Mouse (Mus musculus): Measurements from ENCODE around the gene Mettl6. TPM values are rescaled to one million over a fixed set of nuclear protein-coding genes. Genes with fewer than 3 reads are reported as not detected.
A peak's percentile ranks its signal among the peaks of the same experiment; 100 is the strongest.

Gene Mettl6
- total RNA-seq, 1 experiment: 37.0 TPM

DNA sequence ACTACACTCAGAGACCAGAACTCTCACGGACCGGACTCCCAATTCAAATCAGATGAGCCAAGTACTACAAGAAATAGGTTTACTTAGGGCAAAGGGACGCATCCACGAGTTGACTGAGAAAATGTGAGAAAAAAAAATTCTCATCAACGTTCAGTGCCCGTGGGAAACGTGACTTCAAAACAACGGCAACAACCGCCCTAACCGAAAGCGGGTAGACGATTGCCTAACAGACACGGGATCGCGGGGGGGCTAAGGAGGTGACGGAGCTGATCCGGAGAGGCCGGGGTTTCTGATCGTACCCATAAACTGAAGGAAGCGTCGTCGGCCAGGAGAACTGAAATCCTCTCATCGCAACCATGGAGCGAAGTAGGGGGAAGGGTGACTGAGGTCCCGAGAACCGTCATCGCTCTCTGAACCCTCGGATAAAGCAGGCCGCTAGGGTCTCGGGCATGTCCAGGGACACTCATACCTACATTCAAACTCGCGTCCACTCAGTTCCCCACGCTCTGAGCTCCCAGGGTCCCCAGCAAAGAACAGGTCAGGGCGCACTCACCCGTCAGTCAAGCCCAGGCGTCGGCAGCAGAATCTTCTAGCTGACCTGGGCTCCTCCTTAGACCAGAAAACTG, 378 bp downstream of the Mettl6 start, which contains the start of gene Eaf1:
Gene Eaf1 (plus strand): TSS at position 51 of the 626 bp plus-strand sequence.
- peak within 1 kb of the TSS; percentile 97 for H3K9ac ChIP-seq (ENCODE audit: insufficient read depth, low read depth, low read length, poor library complexity, severe bottlenecking)
- H3K4me3 ChIP-seq (ENCODE audit: insufficient read depth in 1 of 2, low read depth in 1 of 2, low read length in 2 of 2, poor library complexity in 1 of 2, severe bottlenecking in 1 of 2): peak within 1 kb of the TSS; percentile 97 to 99
- H3K9me3 ChIP-seq (ENCODE audit: control insufficient read depth, insufficient read depth, low read depth, low read length): no peaks in the 10 kb centered on the region
- DNase-seq (ENCODE audit: low read depth, low spot score): no peak
- H3K36me3 ChIP-seq (ENCODE audit: control insufficient read depth, insufficient read depth, low read length, poor library complexity, severe bottlenecking): peaks cover 13% of the 10 kb centered on the region
- in situ Hi-C loops (cut with MboI; ENCODE audit: low sequenced_read_pairs in 2 of 2, unreplicated experiment in 2 of 2): no loop called here
- peak within 1 kb of the TSS; percentile 45 for H3K27ac ChIP-seq (ENCODE audit: insufficient read depth, low read depth, low read length, poor library complexity, severe bottlenecking)
- TF ChIP-seq CHD2 (IDR thresholded peaks at IDR 0.05; ENCODE audit: low read depth, low read length): no peak
- TF ChIP-seq MAFK (IDR thresholded peaks at IDR 0.05; ENCODE audit: insufficient read depth, low read depth, low read length): no peak
- no peak for TF ChIP-seq HCFC1 (IDR thresholded peaks at IDR 0.05; ENCODE audit: borderline replicate concordance, insufficient read depth, low read length)
- TF ChIP-seq ZC3H11A (IDR thresholded peaks at IDR 0.05; ENCODE audit: borderline replicate concordance, low read depth, low read length): no peak
- TF ChIP-seq ZNF384 (IDR thresholded peaks at IDR 0.05; ENCODE audit: low read depth, low read length): no peak
- H3K4me1 ChIP-seq (ENCODE audit: control insufficient read depth in 2 of 2, insufficient read depth in 2 of 2, low read length in 2 of 2, poor library complexity in 1 of 2): peaks cover 2 to 12% of the 10 kb centered on the region in 2 experiments; a peak in 2 of 4 replicates

DNA sequence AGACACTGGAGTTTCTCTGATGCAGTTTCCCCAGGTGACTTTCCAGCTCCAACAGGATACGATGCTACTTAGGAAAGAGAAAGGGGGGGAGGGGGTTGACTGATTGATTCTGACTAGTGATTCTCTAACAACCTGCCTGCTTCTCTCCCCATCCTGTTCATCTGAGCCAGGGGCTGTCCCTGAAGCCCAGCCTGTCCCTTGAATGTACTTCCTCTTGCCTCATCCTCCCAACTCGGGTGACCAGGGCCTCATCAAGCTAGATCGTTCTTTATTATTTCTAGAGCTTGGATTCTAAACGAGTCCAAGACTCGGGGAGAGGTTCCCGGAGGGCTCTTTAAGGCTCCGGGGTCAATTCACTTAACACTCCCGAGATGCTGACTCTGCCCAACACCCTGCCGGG, 939 bp downstream of the Mettl6 start:
- DNase-seq (ENCODE audit: low read depth, low spot score): no peak
- peak overlapping the region; percentile 92 for H3K9ac ChIP-seq (ENCODE audit: insufficient read depth, low read depth, low read length, poor library complexity, severe bottlenecking)
- in situ Hi-C loops (cut with MboI; ENCODE audit: low sequenced_read_pairs in 2 of 2, unreplicated experiment in 2 of 2): no loop called here
- TF ChIP-seq MAFK (IDR thresholded peaks at IDR 0.05; ENCODE audit: insufficient read depth, low read depth, low read length): no peak
- no peak for TF ChIP-seq CHD2 (IDR thresholded peaks at IDR 0.05; ENCODE audit: low read depth, low read length)
- TF ChIP-seq HCFC1 (IDR thresholded peaks at IDR 0.05; ENCODE audit: borderline replicate concordance, insufficient read depth, low read length): no peak
- TF ChIP-seq ZC3H11A (IDR thresholded peaks at IDR 0.05; ENCODE audit: borderline replicate concordance, low read depth, low read length): no peak
- TF ChIP-seq ZNF384 (IDR thresholded peaks at IDR 0.05; ENCODE audit: low read depth, low read length): no peak
- H3K27ac ChIP-seq (ENCODE audit: insufficient read depth, low read depth, low read length, poor library complexity, severe bottlenecking): no peak overlapping the region
- no peaks in the 10 kb centered on the region for H3K9me3 ChIP-seq (ENCODE audit: control insufficient read depth, insufficient read depth, low read depth, low read length)
- peaks cover 17% of the 10 kb centered on the region for H3K36me3 ChIP-seq (ENCODE audit: control insufficient read depth, insufficient read depth, low read length, poor library complexity, severe bottlenecking)
- peaks cover 2 to 12% of the 10 kb centered on the region in 2 experiments; a peak in 1 of 4 replicates for H3K4me1 ChIP-seq (ENCODE audit: control insufficient read depth in 2 of 2, insufficient read depth in 2 of 2, low read length in 2 of 2, poor library complexity in 1 of 2)
- H3K4me3 ChIP-seq (ENCODE audit: insufficient read depth in 1 of 2, low read depth in 1 of 2, low read length in 2 of 2, poor library complexity in 1 of 2, severe bottlenecking in 1 of 2): peak overlapping the region; percentile 97 to 99

DNA sequence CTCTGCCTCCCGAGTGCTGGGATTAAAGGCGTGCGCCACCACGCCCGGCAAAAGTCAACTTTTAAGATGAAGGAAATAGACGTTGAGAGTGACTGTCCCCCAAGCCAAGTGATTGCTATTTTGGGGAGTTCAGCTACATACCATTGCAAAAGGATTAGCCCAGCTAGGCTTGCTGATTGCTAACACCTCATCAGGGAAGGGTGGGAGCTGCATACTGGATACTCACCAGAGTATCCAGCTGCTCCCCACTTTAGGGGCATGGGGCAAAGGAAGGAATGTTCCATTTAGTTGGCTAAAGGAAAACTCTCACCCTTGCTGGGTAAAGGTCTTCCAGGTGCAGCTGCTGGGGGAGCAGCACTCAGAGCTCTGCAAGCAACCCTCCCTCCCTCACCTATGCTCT, 6.8 kb downstream of the Mettl6 start:
- TF ChIP-seq CHD2 (IDR thresholded peaks at IDR 0.05; ENCODE audit: low read depth, low read length) (no peak), ZNF384 (IDR thresholded peaks at IDR 0.05; ENCODE audit: low read depth, low read length) (no peak), HCFC1 (IDR thresholded peaks at IDR 0.05; ENCODE audit: borderline replicate concordance, insufficient read depth, low read length) (no peak), MAFK (IDR thresholded peaks at IDR 0.05; ENCODE audit: insufficient read depth, low read depth, low read length) (no peak), ZC3H11A (IDR thresholded peaks at IDR 0.05; ENCODE audit: borderline replicate concordance, low read depth, low read length) (no peak)
- Histone ChIP-seq H3K27ac (ENCODE audit: insufficient read depth, low read depth, low read length, poor library complexity, severe bottlenecking) (no peak overlapping the region), H3K4me3 (ENCODE audit: insufficient read depth in 1 of 2, low read depth in 1 of 2, low read length in 2 of 2, poor library complexity in 1 of 2, severe bottlenecking in 1 of 2) (no peak overlapping the region), H3K9me3 (ENCODE audit: control insufficient read depth, insufficient read depth, low read depth, low read length) (no peaks in the 10 kb centered on the region), H3K9ac (ENCODE audit: insufficient read depth, low read depth, low read length, poor library complexity, severe bottlenecking) (no peak overlapping the region), H3K4me1 (ENCODE audit: control insufficient read depth in 2 of 2, insufficient read depth in 2 of 2, low read length in 2 of 2, poor library complexity in 1 of 2) (peaks cover 0 to 2% of the 10 kb centered on the region in 2 experiments; a peak in 1 of 4 replicates), H3K36me3 (ENCODE audit: control insufficient read depth, insufficient read depth, low read length, poor library complexity, severe bottlenecking) (peaks cover 47% of the 10 kb centered on the region)
- DNase-seq (ENCODE audit: low read depth, low spot score): no peak
- in situ Hi-C loops (cut with MboI; ENCODE audit: low sequenced_read_pairs in 2 of 2, unreplicated experiment in 2 of 2): no loop called here

DNA sequence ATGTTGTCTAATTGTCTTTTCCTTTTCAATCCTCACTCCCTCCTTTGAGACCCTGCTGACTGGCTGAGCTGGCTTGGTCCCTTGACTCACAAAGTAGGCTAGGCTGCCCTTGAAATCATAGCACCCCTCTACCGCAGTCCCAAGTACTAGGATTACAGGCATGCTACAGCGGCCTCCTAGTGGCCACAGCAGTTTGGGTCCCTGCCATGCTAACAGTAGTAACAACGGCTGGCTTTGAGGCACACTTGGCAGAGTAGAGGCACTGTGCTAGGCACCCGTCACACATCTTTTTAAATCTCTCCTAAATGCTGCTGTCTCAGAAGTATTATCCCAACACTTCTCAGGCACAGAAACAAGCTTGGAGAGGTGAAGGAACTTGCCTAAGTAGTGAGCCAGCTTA, 8.4 kb downstream of the Mettl6 start:
- TF ChIP-seq ZNF384 (IDR thresholded peaks at IDR 0.05; ENCODE audit: low read depth, low read length) (no peak), MAFK (IDR thresholded peaks at IDR 0.05; ENCODE audit: insufficient read depth, low read depth, low read length) (no peak), ZC3H11A (IDR thresholded peaks at IDR 0.05; ENCODE audit: borderline replicate concordance, low read depth, low read length) (no peak)
- in situ Hi-C loops (cut with MboI; ENCODE audit: low sequenced_read_pairs in 2 of 2, unreplicated experiment in 2 of 2): no loop called here
- Histone ChIP-seq H3K4me1 (ENCODE audit: control insufficient read depth in 2 of 2, insufficient read depth in 2 of 2, low read length in 2 of 2, poor library complexity in 1 of 2) (peaks cover 0 to 2% of the 10 kb centered on the region in 2 experiments; a peak in 1 of 4 replicates), H3K9me3 (ENCODE audit: control insufficient read depth, insufficient read depth, low read depth, low read length) (no peaks in the 10 kb centered on the region), H3K27ac (ENCODE audit: insufficient read depth, low read depth, low read length, poor library complexity, severe bottlenecking) (no peak overlapping the region), H3K36me3 (ENCODE audit: control insufficient read depth, insufficient read depth, low read length, poor library complexity, severe bottlenecking) (peaks cover 51% of the 10 kb centered on the region), H3K9ac (ENCODE audit: insufficient read depth, low read depth, low read length, poor library complexity, severe bottlenecking) (no peak overlapping the region), H3K4me3 (ENCODE audit: insufficient read depth in 1 of 2, low read depth in 1 of 2, low read length in 2 of 2, poor library complexity in 1 of 2, severe bottlenecking in 1 of 2) (no peak overlapping the region)
- no peak for DNase-seq (ENCODE audit: low read depth, low spot score)
